Mouse (Mus musculus) pancreas, adult 10 weeks (tissue): ENCODE results near the gene Ly6g5b. TPM values are rescaled to one million over a fixed set of nuclear protein-coding genes. Genes with fewer than 3 reads are reported as not detected.

Experiments used
- polyA plus RNA-seq: library from polyadenylated mRNA; stranded (reverse); fragments of 350-450 nt; fragmentation: Illumina TruSeq; extraction: RNeasy Lipid Tissue Mini Kit (QIAGEN cat#74804); gene quantifications from one replicate; pipeline ENCODE4 v1.2.3, GENCODE M21; 2015; ENCODE audit warnings: low read depth, low replicate concordance; ENCODE audit not compliant: insufficient read depth

The Ly6g5b gene
- polyA plus RNA-seq, 1 experiment from 2014 or later: not detected

Other genes with a start within 250 kb of the Ly6g5b start
- 1.5 TPM for gene Zbtb12, start 235.9 kb downstream of the Ly6g5b start, polyA plus RNA-seq
- 4.5 TPM for gene Gm20547, start 233.4 kb downstream of the Ly6g5b start, polyA plus RNA-seq
- gene C2, start 217.2 kb downstream of the Ly6g5b start, polyA plus RNA-seq: 22.8 TPM
- gene Ehmt2, start 217.0 kb downstream of the Ly6g5b start, polyA plus RNA-seq: 43.2 TPM
- 1.4 TPM for gene Slc44a4, start 201.0 kb downstream of the Ly6g5b start, polyA plus RNA-seq
- gene Neu1, start 184.2 kb downstream of the Ly6g5b start, polyA plus RNA-seq: 10.7 TPM
- 8.4 TPM for gene Hspa1b, start 156.2 kb downstream of the Ly6g5b start, polyA plus RNA-seq
- not detected for gene Gm20481, start 145.5 kb downstream of the Ly6g5b start, polyA plus RNA-seq
- gene Hspa1a, start 143.3 kb downstream of the Ly6g5b start, polyA plus RNA-seq: 4.7 TPM
- not detected for gene Hspa1l, start 142.7 kb downstream of the Ly6g5b start, polyA plus RNA-seq
- 7.8 TPM for gene Lsm2, start 133.6 kb downstream of the Ly6g5b start, polyA plus RNA-seq
- gene Vars, start 114.4 kb downstream of the Ly6g5b start, polyA plus RNA-seq: 23.4 TPM
- gene Vwa7, start 98.8 kb downstream of the Ly6g5b start, polyA plus RNA-seq: 0.42 TPM
- 1.5 TPM for gene Sapcd1, start 87.4 kb downstream of the Ly6g5b start, polyA plus RNA-seq
- gene Msh5, start 68.7 kb downstream of the Ly6g5b start, polyA plus RNA-seq: 1.8 TPM
- 36.2 TPM for gene Clic1, start 65.5 kb downstream of the Ly6g5b start, polyA plus RNA-seq
- gene Ddah2, start 56.4 kb downstream of the Ly6g5b start, polyA plus RNA-seq: 19.5 TPM
- gene Ly6g6c, start 50.0 kb downstream of the Ly6g5b start, polyA plus RNA-seq: not detected
- not detected for gene Mpig6b, start 49.2 kb downstream of the Ly6g5b start, polyA plus RNA-seq
- not detected for gene Ly6g6e, start 38.5 kb downstream of the Ly6g5b start, polyA plus RNA-seq
- not detected for gene Ly6g6d, start 37.4 kb downstream of the Ly6g5b start, polyA plus RNA-seq
- gene Ly6g6f, start 29.8 kb downstream of the Ly6g5b start, polyA plus RNA-seq: not detected
- gene Abhd16a, start 26.2 kb downstream of the Ly6g5b start, polyA plus RNA-seq: 25.5 TPM
- not detected for gene Ly6g5c, start 7.1 kb downstream of the Ly6g5b start, polyA plus RNA-seq
- 8.6 TPM for gene Gpank1, start 6.0 kb upstream of the Ly6g5b start, polyA plus RNA-seq
- gene Csnk2b, start 6.6 kb upstream of the Ly6g5b start, polyA plus RNA-seq: 52.8 TPM
- 6.8 TPM for gene D17H6S53E, start 10.9 kb upstream of the Ly6g5b start, polyA plus RNA-seq
- gene Apom, start 16.6 kb upstream of the Ly6g5b start, polyA plus RNA-seq: not detected
- gene Bag6, start 19.8 kb upstream of the Ly6g5b start, polyA plus RNA-seq: 43.1 TPM
- gene Prrc2a, start 49.5 kb upstream of the Ly6g5b start, polyA plus RNA-seq: 89.4 TPM
- gene Aif1, start 60.6 kb upstream of the Ly6g5b start, polyA plus RNA-seq: 2.3 TPM
- gene Lst1, start 73.0 kb upstream of the Ly6g5b start, polyA plus RNA-seq: 5.7 TPM
- 1.00 TPM for gene Ltb, start 79.0 kb upstream of the Ly6g5b start, polyA plus RNA-seq
- 0.50 TPM for gene Tnf, start 86.6 kb upstream of the Ly6g5b start, polyA plus RNA-seq
- not detected for gene Lta, start 89.9 kb upstream of the Ly6g5b start, polyA plus RNA-seq
- not detected for gene Gm16181, start 105.4 kb upstream of the Ly6g5b start, polyA plus RNA-seq
- gene Atp6v1g2, start 118.2 kb upstream of the Ly6g5b start, polyA plus RNA-seq: 2.8 TPM
- 4.1 TPM for gene Nfkbil1, start 120.4 kb upstream of the Ly6g5b start, polyA plus RNA-seq
- 92.0 TPM for gene Ddx39b, start 126.3 kb upstream of the Ly6g5b start, polyA plus RNA-seq
- 153 TPM for gene H2-D1, start 147.3 kb upstream of the Ly6g5b start, polyA plus RNA-seq
- not detected for gene H2-Q1, start 205.0 kb upstream of the Ly6g5b start, polyA plus RNA-seq
- gene H2-Q2, start 226.8 kb upstream of the Ly6g5b start, polyA plus RNA-seq: 8.9 TPM